Comparison of ENCODE assay signal across 12 mouse cellular contexts in the genomic region with DNA sequence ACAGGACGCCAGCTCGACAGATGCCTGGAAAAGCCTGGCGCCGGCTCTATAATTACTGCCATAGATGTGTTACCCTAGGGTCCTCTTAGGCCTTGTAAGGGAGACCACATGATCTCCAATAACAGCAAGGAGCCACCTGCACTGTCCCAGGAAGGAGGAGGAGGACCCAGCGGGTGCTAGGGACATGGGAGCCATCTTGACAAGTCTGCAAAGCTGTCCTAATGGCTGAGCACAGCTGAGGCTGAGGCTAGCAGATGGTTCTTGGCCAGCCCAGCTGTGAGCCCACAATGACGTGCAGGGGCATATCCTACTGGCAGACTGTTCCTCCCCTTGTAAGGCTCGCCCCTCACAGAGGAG. TPM values are rescaled to one million over a fixed set of nuclear protein-coding genes. Genes with fewer than 3 reads are reported as not detected.
DNase-seq lines count a peak whose midpoint lies in the region; ATAC-seq and TF ChIP-seq lines count a peak whose summit lies in the region.
"Had no signal": no experiment of that assay in that cellular context is flagged by ENCODE, and none has a peak within 500 bp of the region (broad histone marks: within the 10 kb centered on the region; RNA-seq: fewer than 3 reads in every experiment).

No protein-coding gene starts in this region.

- no peak overlapping the region for H3K4me3 ChIP-seq in heart, embryonic 12.5 days
- H3K4me3 ChIP-seq in C2C12 (ENCODE audit: insufficient read depth, poor library complexity, severe bottlenecking), result no peak overlapping the region
- H3K4me3 ChIP-seq in hindbrain, embryonic 13.5 days, result no peak overlapping the region
- H3K4me3 ChIP-seq in liver, postnatal 0 days (ENCODE audit: low read depth, low read length), result peak overlapping the region; percentile 56
- H3K4me3 ChIP-seq: left cerebral cortex, adult 2 months had no signal

- DNase-seq in heart, adult 18-20 months, result no peak
- no peak for DNase-seq in liver, postnatal 0 days
- DNase-seq in urinary bladder, postnatal 14 days (ENCODE audit: low spot score), result no peak
- DNase-seq in right cerebral cortex, postnatal 14 days, result no peak
- DNase-seq in left cerebral cortex, adult 8-10 months (ENCODE audit: low spot score in 2 of 2), result no peak

- H3K4me2 ChIP-seq in heart, embryonic 12.5 days, result no peak overlapping the region
- H3K4me2 ChIP-seq in hindbrain, embryonic 13.5 days, result no peak overlapping the region
- peak overlapping the region; percentile 71 for H3K4me2 ChIP-seq in liver, postnatal 0 days (ENCODE audit: low read depth, low read length)

- H3K79me3 ChIP-seq in C2C12 (ENCODE audit: low read depth), result peaks cover 26% of the 10 kb centered on the region

- peaks cover 49% of the 10 kb centered on the region for H3K79me2 ChIP-seq in C2C12 (ENCODE audit: control insufficient read depth, insufficient read depth)

- H3K9me3 ChIP-seq in heart, embryonic 12.5 days (replicated peaks), result no peaks in the 10 kb centered on the region
- H3K9me3 ChIP-seq in hindbrain, embryonic 13.5 days, result no peaks in the 10 kb centered on the region
- no peaks in the 10 kb centered on the region for H3K9me3 ChIP-seq in liver, postnatal 0 days (ENCODE audit: low read length)

- peaks cover 24% of the 10 kb centered on the region for H3K4me1 ChIP-seq in heart, embryonic 12.5 days (replicated peaks)
- peaks cover 31% of the 10 kb centered on the region for H3K4me1 ChIP-seq in hindbrain, embryonic 13.5 days (replicated peaks)
- peaks cover 24% of the 10 kb centered on the region for H3K4me1 ChIP-seq in liver, postnatal 0 days (ENCODE audit: insufficient read depth)

- no peak overlapping the region for H3ac ChIP-seq in C2C12 (ENCODE audit: control insufficient read depth, insufficient read length, low read depth)

- TF ChIP-seq CTCF in C2C12 (IDR thresholded peaks at IDR 0.05; ENCODE audit: control insufficient read depth, insufficient read depth, insufficient read length), result no peak
- no peak for TF ChIP-seq CTCF in liver, postnatal 0 days (IDR thresholded peaks at IDR 0.05; ENCODE audit: low read depth)

- no peak for TF ChIP-seq EP300 in liver, postnatal 0 days (IDR thresholded peaks at IDR 0.05; ENCODE audit: low read depth)

- no peak overlapping the region for H3K27ac ChIP-seq in heart, embryonic 12.5 days (ENCODE audit: poor library complexity, severe bottlenecking)
- peak overlapping the region; percentile 48; the same call in 1 of the 2 replicates for H3K27ac ChIP-seq in hindbrain, embryonic 13.5 days
- H3K27ac ChIP-seq in liver, postnatal 0 days (ENCODE audit: low read depth), result peak overlapping the region; percentile 94; the same call in 1 of the 2 replicates
- H3K27ac ChIP-seq: left cerebral cortex, adult 2 months had no signal

- WGBS in heart, embryonic 12.5 days, result 73% methylated on average over 7 of the region's 7 CpGs
- WGBS in hindbrain, embryonic 13.5 days, result 43% methylated on average over 7 of the region's 7 CpGs
- 55% methylated on average over 7 of the region's 7 CpGs for WGBS in liver, postnatal 0 days (ENCODE audit: insufficient replicate concordance)

- H3K27me3 ChIP-seq in heart, embryonic 12.5 days (replicated peaks), result peaks cover 40% of the 10 kb centered on the region
- no peaks in the 10 kb centered on the region for H3K27me3 ChIP-seq in C2C12 (ENCODE audit: control insufficient read depth, insufficient read depth, insufficient read length)
- H3K27me3 ChIP-seq in hindbrain, embryonic 13.5 days, result peaks cover 22% of the 10 kb centered on the region
- H3K27me3 ChIP-seq in liver, postnatal 0 days (ENCODE audit: insufficient read depth, low read length), result no peaks in the 10 kb centered on the region

- no peaks in the 10 kb centered on the region for H3K36me3 ChIP-seq in heart, embryonic 12.5 days
- peaks cover 45% of the 10 kb centered on the region for H3K36me3 ChIP-seq in C2C12 (ENCODE audit: control insufficient read depth, insufficient read depth)
- H3K36me3 ChIP-seq in hindbrain, embryonic 13.5 days, result no peaks in the 10 kb centered on the region
- peaks cover 36% of the 10 kb centered on the region for H3K36me3 ChIP-seq in liver, postnatal 0 days (replicated peaks; ENCODE audit: insufficient read depth, low read length)

- 0 out of 2 replicates have a peak overlapping the region, but pooled peaks have one; percentile 33 for H3K9ac ChIP-seq in heart, embryonic 12.5 days
- H3K9ac ChIP-seq in hindbrain, embryonic 13.5 days, result peak overlapping the region; percentile 9; the same call in 1 of the 2 replicates
- no peak overlapping the region; the same call in 1 of the 2 replicates for H3K9ac ChIP-seq in liver, postnatal 0 days (replicated peaks)

- ATAC-seq in heart, embryonic 12.5 days (ENCODE audit: insufficient number of reproducible peaks, low FRiP score), result no peak
- peak; percentile 38 for ATAC-seq in hindbrain, embryonic 13.5 days (ENCODE audit: low FRiP score)
- no peak for ATAC-seq in liver, postnatal 0 days

TF ChIP-seq in C2C12, 6 proteins besides CTCF, POLR2A, EP300 and RAD21:
- TF ChIP-seq MYOG (IDR thresholded peaks at IDR 0.05; ENCODE audit: control insufficient read depth, extremely low read depth, insufficient read length), result no peak
- no peak for TF ChIP-seq CEBPB (IDR thresholded peaks at IDR 0.05; ENCODE audit: low read depth)
- TF ChIP-seq MYOD1 (IDR thresholded peaks at IDR 0.05; ENCODE audit: control insufficient read depth, insufficient read length, low read depth), result peak; percentile 79
- no peak for TF ChIP-seq FOSL1 (IDR thresholded peaks at IDR 0.05; ENCODE audit: insufficient read depth, low read length, poor library complexity, severe bottlenecking)
- no peak for TF ChIP-seq MAX (IDR thresholded peaks at IDR 0.05)
- no peak for TF ChIP-seq USF1 (IDR thresholded peaks at IDR 0.05; ENCODE audit: low read depth)

RNA-seq across cellular contexts. Expression of gene Osgin1, which starts 5.9 kb away (rescaled TPM):
- polyA plus RNA-seq in heart, embryonic 12.5 days (2016; fragmentation: Nextera tagmentation; extraction: Ambion mirVana), result 0.27 and 0.54 TPM in 2 replicates
- total RNA-seq in heart, adult 18-20 months (2021), result 1 to 10 TPM; 3.1 to 4.2 TPM
- polyA plus RNA-seq in C2C12 (2012; fragmentation: generic; extraction: Trizol), result 18.1 TPM
- polyA plus RNA-seq in hindbrain, embryonic 13.5 days (2015; fragmentation: Nextera tagmentation; extraction: Ambion mirVana), result 0.08 and 0.28 TPM in 2 replicates
- 138 and 168 TPM in 2 replicates for polyA plus RNA-seq in liver, postnatal 0 days (2015; fragmentation: Nextera tagmentation; extraction: Ambion mirVana)
- total RNA-seq in left cerebral cortex, adult 8-10 months (2022), result 1 to 10 TPM in 1 of 4 experiments, under 1 TPM in 3; 0.39 to 1.5 (median 0.74) TPM

RNA-seq across cellular contexts. Expression of gene Necab2, which starts 6.6 kb away (rescaled TPM):
- polyA plus RNA-seq in heart, embryonic 12.5 days (2016; fragmentation: Nextera tagmentation; extraction: Ambion mirVana), result 0.71 and 0.75 TPM in 2 replicates
- total RNA-seq in heart, adult 18-20 months (2021), result not detected
- polyA plus RNA-seq in C2C12 (2012; fragmentation: generic; extraction: Trizol), result not detected
- 34.5 and 36.4 TPM in 2 replicates for polyA plus RNA-seq in hindbrain, embryonic 13.5 days (2015; fragmentation: Nextera tagmentation; extraction: Ambion mirVana)
- 0.14 TPM in 1 of 2 replicates, not detected in the other for polyA plus RNA-seq in liver, postnatal 0 days (2015; fragmentation: Nextera tagmentation; extraction: Ambion mirVana)
- total RNA-seq in left cerebral cortex, adult 8-10 months (2022), result 10 to 100 TPM; 91.8 to 100.0 (median 96.7) TPM
- total RNA-seq: heart, postnatal 14 days had no signal
- polyA plus RNA-seq: activated CD4-positive, CD25-positive, alpha-beta regulatory T cell, adult 4 months; CD4-positive, CD25-positive, alpha-beta regulatory T cell, adult 4 months had no signal

RNA-seq across cellular contexts. Expression of gene Mlycd, which starts 45.2 kb away (rescaled TPM):
- 19.3 and 20.1 TPM in 2 replicates for polyA plus RNA-seq in heart, embryonic 12.5 days (2016; fragmentation: Nextera tagmentation; extraction: Ambion mirVana)
- 100 to 1,000 TPM; 117 to 120 TPM for total RNA-seq in heart, adult 18-20 months (2021)
- 7.5 TPM for polyA plus RNA-seq in C2C12 (2012; fragmentation: generic; extraction: Trizol)
- polyA plus RNA-seq in hindbrain, embryonic 13.5 days (2015; fragmentation: Nextera tagmentation; extraction: Ambion mirVana), result 14.1 and 14.8 TPM in 2 replicates
- polyA plus RNA-seq in liver, postnatal 0 days (2015; fragmentation: Nextera tagmentation; extraction: Ambion mirVana), result 37.0 and 44.4 TPM in 2 replicates
- total RNA-seq in left cerebral cortex, adult 8-10 months (2022), result 10 to 100 TPM; 29.0 to 31.0 (median 30.1) TPM

Comparison
In these comparisons a context has a peak if more than half of its experiments do, and no peak if none do; other contexts are left out.
1. RNA of gene Osgin1, which starts 5.9 kb away (polyA plus RNA-seq): 138 to 168 TPM in liver, postnatal 0 days and 18.1 TPM in C2C12 (single experiment); 0.27 to 0.54 TPM in heart, embryonic 12.5 days and 0.08 to 0.28 TPM in hindbrain, embryonic 13.5 days; every median in the first group is over 10 times any median in the second.
2. RNA of gene Necab2, which starts 6.6 kb away (polyA plus RNA-seq): 34.5 to 36.4 TPM in hindbrain, embryonic 13.5 days; 0.71 to 0.75 TPM in heart, embryonic 12.5 days, not detected in C2C12 (single experiment) and 0.14 TPM in liver, postnatal 0 days; every median in the first group is over 10 times any median in the second.